Mouse (Mus musculus): ENCODE results near the gene Dgcr8. TPM values are rescaled to one million over a fixed set of nuclear protein-coding genes. Genes with fewer than 3 reads are reported as not detected.

Gene Dgcr8
- total RNA-seq (2023) = 48.8 TPM

GRCm38 (mm10) chr16:18289067-18289588 is at the start of gene Dgcr8:
Dgcr8 (minus strand) TSS chr16:18289246.

GRCm38 (mm10) chr16:18258221-18258620 is 30.8 kb downstream of the Dgcr8 start, which contains the start of gene Gm49776:
Gm49776 (minus strand) TSS chr16:18258321.

DNA sequence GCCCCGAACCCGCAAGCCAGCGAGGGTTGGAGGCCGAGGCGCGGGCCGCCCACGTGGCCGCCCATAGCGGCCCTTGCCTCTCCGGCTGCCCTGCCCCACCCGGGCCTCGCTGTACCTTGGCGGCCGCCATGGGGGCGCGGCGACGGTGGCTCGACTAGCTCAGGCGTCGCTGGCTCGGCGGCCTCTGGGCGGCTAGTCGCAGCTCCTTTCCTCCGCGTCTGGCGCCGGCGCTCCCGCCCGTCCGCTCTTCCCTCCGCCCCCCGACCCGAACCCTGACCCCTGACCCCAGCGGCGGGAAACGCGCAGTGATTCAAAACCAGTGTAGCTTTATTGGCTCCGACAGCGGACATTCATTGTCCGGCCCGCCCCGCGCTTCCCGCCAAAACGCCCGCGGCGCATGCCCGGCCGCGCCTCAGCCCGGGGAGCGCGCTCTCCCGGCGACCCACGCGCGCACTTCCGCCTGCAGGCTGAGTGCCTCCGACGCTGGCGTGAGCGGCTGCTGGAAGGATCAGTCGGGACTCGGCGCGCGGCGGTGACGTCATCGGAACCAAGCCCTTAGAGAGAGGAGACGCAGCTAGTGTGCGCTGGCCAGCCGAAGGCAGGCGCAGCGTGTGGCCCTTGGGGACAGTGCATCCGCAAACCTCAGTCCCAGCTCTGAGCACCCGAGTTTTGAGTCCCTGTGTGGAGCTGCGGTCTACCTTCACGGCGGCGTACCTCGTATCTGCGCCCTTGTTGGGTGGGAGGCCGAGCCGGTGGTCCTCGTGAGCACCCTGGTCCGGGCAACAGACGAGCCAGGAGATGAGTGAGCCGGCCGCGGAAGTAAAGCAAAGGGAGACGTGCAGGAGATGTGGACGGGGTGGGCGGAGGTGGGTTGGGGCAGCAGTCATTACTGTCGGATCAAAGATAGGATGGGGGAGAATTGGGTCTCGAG is 40.3 kb downstream of the Dgcr8 start, which contains the start of the genes Trmt2a and Ranbp1:
Trmt2a (plus strand) TSS at position 247 of the 931 bp plus-strand sequence.
Ranbp1 (minus strand) TSS at position 300 of the 931 bp plus-strand sequence.

DNA sequence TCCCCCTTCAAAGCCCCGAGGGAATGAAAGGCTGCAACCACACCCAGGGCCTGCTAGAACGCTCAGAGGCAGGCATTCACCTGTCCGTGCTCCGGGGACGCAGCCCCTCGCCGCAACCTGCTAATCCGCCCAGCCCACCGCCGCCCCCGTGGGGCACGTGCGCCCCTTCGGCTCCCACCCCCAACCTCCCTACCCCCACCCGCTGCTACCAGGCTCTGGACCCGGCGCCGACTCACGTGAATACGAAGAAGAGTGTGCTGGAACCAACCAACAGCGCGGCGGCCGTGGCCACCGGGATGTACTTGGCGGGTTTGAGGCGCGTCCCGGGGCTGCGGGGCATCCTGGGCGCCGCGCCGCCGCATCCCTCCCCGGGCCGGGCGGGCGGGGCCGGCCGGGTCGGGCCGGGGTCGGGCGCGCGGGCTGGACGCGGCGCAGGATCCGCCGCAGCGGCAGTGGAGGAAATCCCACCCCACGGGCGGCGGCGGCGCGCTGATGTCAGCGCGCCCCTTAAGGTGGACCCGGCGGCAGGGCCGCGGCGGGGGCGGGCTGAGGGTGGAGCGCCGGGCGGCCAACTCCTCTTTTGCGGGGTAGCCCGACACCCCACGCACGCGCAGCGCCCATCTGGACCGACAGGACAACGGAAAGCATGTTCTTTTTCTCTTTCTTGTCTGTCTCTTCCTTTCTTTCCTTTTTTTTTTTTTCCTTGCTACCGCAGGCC is 54.2 kb downstream of the Dgcr8 start, which contains the start of gene Zdhhc8:
Zdhhc8 (minus strand) TSS at position 466 of the 718 bp plus-strand sequence.

GRCm38 (mm10) chr16:18217579-18217978 is 71.5 kb downstream of the Dgcr8 start, which contains the start of gene Ccdc188:
Ccdc188 (plus strand) TSS chr16:18217879.

Other genes starting within 250 kb of the Dgcr8 start
- 6.4 TPM for gene Dgcr6, start 236.4 kb downstream of the Dgcr8 start, total RNA-seq (2023)
- 3.5 TPM for gene Prodh, start 199.0 kb downstream of the Dgcr8 start, total RNA-seq (2023)
- not detected for gene Rtn4r, start 161.6 kb downstream of the Dgcr8 start, total RNA-seq (2023)
- not detected for gene Ccdc188, start 71.4 kb downstream of the Dgcr8 start, total RNA-seq (2023)
- 36.7 TPM for gene Zdhhc8, start 54.1 kb downstream of the Dgcr8 start, total RNA-seq (2023)
- gene Trmt2a, start 40.6 kb downstream of the Dgcr8 start, total RNA-seq (2023) = 96.3 TPM
- gene Ranbp1, start 40.5 kb downstream of the Dgcr8 start, total RNA-seq (2023) = 101 TPM
- gene Gm49776, start 30.9 kb downstream of the Dgcr8 start, total RNA-seq (2023) = not detected
- gene Tango2, start 58.9 kb upstream of the Dgcr8 start, total RNA-seq (2023) = 47.6 TPM
- gene Arvcf, start 58.9 kb upstream of the Dgcr8 start, total RNA-seq (2023) = 3.8 TPM
- 12.6 TPM for gene Txnrd2, start 137.1 kb upstream of the Dgcr8 start, total RNA-seq (2023)
- gene Comt, start 137.6 kb upstream of the Dgcr8 start, total RNA-seq (2023) = 8.2 TPM
- 9.3 TPM for gene Gnb1l, start 209.5 kb upstream of the Dgcr8 start, total RNA-seq (2023)
- 7.4 TPM for gene Rtl10, start 209.7 kb upstream of the Dgcr8 start, total RNA-seq (2023)

All from CD8-positive naive resting alpha-beta T cell, adult 57 days (primary cell).